Mouse (Mus musculus) liver, embryonic 12.5 days (tissue): ENCODE data around the gene Ptgdr2. TPM values are rescaled to one million over a fixed set of nuclear protein-coding genes. Genes with fewer than 3 reads are reported as not detected.

Source experiments
- ATAC-seq: fragments of 200-750 bp; cut with Nextera tagmentation; 2 replicates; pipeline ENCODE4 v1.8.0; 2017; ENCODE audit warnings: moderate number of reproducible peaks, mild to moderate bottlenecking, moderate library complexity
- H3K27ac ChIP-seq: fragments of 300-500 bp; sonication (generic); 2 replicates; pipeline ENCODE4 v1.5.1; 2016; ENCODE audit warnings: mild to moderate bottlenecking
- H3K27me3 ChIP-seq: fragments of 300-500 bp; sonication (generic); replicated peaks from 2 replicates; pipeline ENCODE4 v1.6.1; 2016; ENCODE audit warnings: mild to moderate bottlenecking, moderate library complexity
- H3K36me3 ChIP-seq: fragments of 300-500 bp; sonication (generic); 2 replicates; pipeline ENCODE4 v1.6.1; 2016; ENCODE audit warnings: mild to moderate bottlenecking, moderate library complexity
- H3K4me1 ChIP-seq: fragments of 300-500 bp; sonication (generic); 2 replicates; pipeline ENCODE4 v1.6.1; 2016
- H3K4me2 ChIP-seq: fragments of 300-500 bp; sonication (generic); 2 replicates; pipeline ENCODE4 v1.6.1; 2016; ENCODE audit warnings: mild to moderate bottlenecking, moderate library complexity
- H3K4me3 ChIP-seq: fragments of 300-500 bp; sonication (generic); 2 replicates; pipeline ENCODE4 v1.5.1; 2016; ENCODE audit warnings: mild to moderate bottlenecking, moderate library complexity
- H3K9ac ChIP-seq: fragments of 300-500 bp; sonication (generic); 2 replicates; pipeline ENCODE4 v1.6.1; 2016; ENCODE audit warnings: mild to moderate bottlenecking, moderate library complexity
- H3K9me3 ChIP-seq: fragments of 300-500 bp; sonication (generic); replicated peaks from 2 replicates; pipeline ENCODE4 v1.6.1; 2016; ENCODE audit warnings: mild to moderate bottlenecking, moderate library complexity
- WGBS: fragments of 180-500 bp; shearing (Covaris S2); methylation state at CpG from one replicate; pipeline ENCODE4 v1.1.7; 2016; ENCODE audit not compliant: insufficient replicate concordance; 5-methylcytosine and 5-hydroxymethylcytosine counted together
- polyA plus RNA-seq: library from polyadenylated mRNA; unstranded; fragments of >200 nt; fragmentation: Nextera tagmentation; extraction: Ambion mirVana; gene quantifications from 2 replicates; pipeline ENCODE4 v1.2.1, GENCODE M21; 2016

The Ptgdr2 gene
- polyA plus RNA-seq, 1 experiment from 2014 or later: 0.05 TPM

- Histone ChIP-seq H3K9me3 (no peaks in the 10 kb centered on the region), H3K36me3 (no peaks in the 10 kb centered on the region), H3K4me3 (no peak overlapping the region), H3K4me2 (no peak overlapping the region), H3K4me1 (peaks cover 45% of the 10 kb centered on the region), H3K27me3 (0 out of 2 replicates have a peak, but pooled peaks cover 7% of the 10 kb centered on the region), H3K27ac (no peak overlapping the region), H3K9ac (no peak overlapping the region)
- ATAC-seq: no peak
- WGBS: 85% methylated on average over 5 of the region's 5 CpGs
Observed at GRCm38 (mm10) chr19:10936077-10936476, 883 bp upstream of the Ptgdr2 start.

- H3K4me2 ChIP-seq: no peak overlapping the region
- H3K9me3 ChIP-seq: no peaks in the 10 kb centered on the region
- peaks cover 25% of the 10 kb centered on the region for H3K36me3 ChIP-seq
- H3K4me3 ChIP-seq: no peak overlapping the region
- 0 out of 2 replicates have a peak, but pooled peaks cover 7% of the 10 kb centered on the region for H3K27me3 ChIP-seq
- no peak overlapping the region for H3K9ac ChIP-seq
- H3K27ac ChIP-seq: no peak overlapping the region
- peaks cover 48% of the 10 kb centered on the region for H3K4me1 ChIP-seq
- 19% methylated on average over 3 of the region's 3 CpGs for WGBS
- ATAC-seq: no peak
Observed at GRCm38 (mm10) chr19:10938771-10939170, 1.8 kb downstream of the Ptgdr2 start.

- peak overlapping the region; percentile 50 for H3K4me3 ChIP-seq
- H3K9me3 ChIP-seq: no peaks in the 10 kb centered on the region
- peak overlapping the region; percentile 92 for H3K4me2 ChIP-seq
- ATAC-seq: peak; percentile 74
- peak overlapping the region; percentile 3; the same call in 1 of the 2 replicates for H3K27ac ChIP-seq
- H3K4me1 ChIP-seq: peaks cover 48% of the 10 kb centered on the region
- H3K36me3 ChIP-seq: peaks cover 40% of the 10 kb centered on the region
- H3K27me3 ChIP-seq: no peaks in the 10 kb centered on the region
- WGBS: 19% methylated on average over 37 of the region's 37 CpGs
- H3K9ac ChIP-seq: peak overlapping the region; percentile 67
Observed at GRCm38 (mm10) chr19:10940097-10940800, 3.3 kb downstream of the Ptgdr2 start.

- 8% methylated on average over 40 of the region's 40 CpGs for WGBS
- peak overlapping the region; percentile 67 for H3K9ac ChIP-seq
- peak; percentile 52 for ATAC-seq
- no peaks in the 10 kb centered on the region for H3K27me3 ChIP-seq
- H3K27ac ChIP-seq: peak overlapping the region; percentile 3; the same call in 1 of the 2 replicates
- H3K36me3 ChIP-seq: peaks cover 45% of the 10 kb centered on the region
- H3K4me1 ChIP-seq: peaks cover 53% of the 10 kb centered on the region
- no peaks in the 10 kb centered on the region for H3K9me3 ChIP-seq
- peak overlapping the region; percentile 92 for H3K4me2 ChIP-seq
- H3K4me3 ChIP-seq: peak overlapping the region; percentile 50
Observed at GRCm38 (mm10) chr19:10940801-10941457, 4.0 kb downstream of the Ptgdr2 start.

- Histone ChIP-seq H3K4me2 (no peak overlapping the region), H3K36me3 (peaks cover 55% of the 10 kb centered on the region), H3K4me1 (peaks cover 57% of the 10 kb centered on the region), H3K27ac (no peak overlapping the region), H3K9ac (no peak overlapping the region), H3K9me3 (no peaks in the 10 kb centered on the region), H3K4me3 (no peak overlapping the region), H3K27me3 (no peaks in the 10 kb centered on the region)
- 81% methylated on average over 3 of the region's 3 CpGs for WGBS
- no peak for ATAC-seq
Observed at GRCm38 (mm10) chr19:10943955-10944354, 7.0 kb downstream of the Ptgdr2 start.

GRCm38 (mm10) chr19:10946506-10946905 lies 9.5 kb downstream of the Ptgdr2 start:
- Histone ChIP-seq H3K9me3 (no peaks in the 10 kb centered on the region), H3K27me3 (no peaks in the 10 kb centered on the region), H3K27ac (no peak overlapping the region), H3K4me1 (peaks cover 45% of the 10 kb centered on the region), H3K9ac (peak overlapping the region; percentile 87), H3K4me3 (peak overlapping the region; percentile 76), H3K36me3 (peaks cover 53% of the 10 kb centered on the region), H3K4me2 (peak overlapping the region; percentile 88)
- 64% methylated on average over 3 of the region's 3 CpGs for WGBS
- no peak for ATAC-seq

- peaks cover 45% of the 10 kb centered on the region for H3K4me1 ChIP-seq
- peak overlapping the region; percentile 87 for H3K9ac ChIP-seq
- peak overlapping the region; percentile 76 for H3K4me3 ChIP-seq
- no peak overlapping the region for H3K27ac ChIP-seq
- peaks cover 46% of the 10 kb centered on the region for H3K36me3 ChIP-seq
- peak overlapping the region; percentile 88 for H3K4me2 ChIP-seq
- no peak for ATAC-seq
- H3K27me3 ChIP-seq: no peaks in the 10 kb centered on the region; the same call in 1 of the 2 replicates
- no peaks in the 10 kb centered on the region for H3K9me3 ChIP-seq
- WGBS: 74% methylated on average over 5 of the region's 5 CpGs
Observed at GRCm38 (mm10) chr19:10947219-10947618, 10.3 kb downstream of the Ptgdr2 start.

GRCm38 (mm10) chr19:10948416-10948815 lies 11.5 kb downstream of the Ptgdr2 start:
- peak overlapping the region; percentile 76 for H3K4me3 ChIP-seq
- H3K4me2 ChIP-seq: peak overlapping the region; percentile 88
- under 1% methylated on average over 20 of the region's 20 CpGs for WGBS
- H3K36me3 ChIP-seq: peaks cover 34% of the 10 kb centered on the region
- H3K4me1 ChIP-seq: peaks cover 48% of the 10 kb centered on the region
- peak overlapping the region; percentile 2; the same call in 1 of the 2 replicates for H3K27ac ChIP-seq
- H3K9ac ChIP-seq: peak overlapping the region; percentile 87
- peak; percentile 1; the same call in 1 of the 2 replicates for ATAC-seq
- H3K9me3 ChIP-seq: no peaks in the 10 kb centered on the region
- H3K27me3 ChIP-seq: peaks cover 6% of the 10 kb centered on the region; the same call in 1 of the 2 replicates

- Histone ChIP-seq H3K27me3 (peaks cover 11% of the 10 kb centered on the region), H3K36me3 (peaks cover 27% of the 10 kb centered on the region), H3K9me3 (no peaks in the 10 kb centered on the region), H3K4me1 (peaks cover 48% of the 10 kb centered on the region), H3K4me3 (peak within 1 kb of the TSS; percentile 76), H3K27ac (peak within 1 kb of the TSS; percentile 72), H3K4me2 (peak within 1 kb of the TSS; percentile 88), H3K9ac (peak within 1 kb of the TSS; percentile 87)
- ATAC-seq: peak; percentile 96
- WGBS: 0% methylated on average over 30 of the region's 30 CpGs
Observed at GRCm38 (mm10) chr19:10949112-10949511, 12.2 kb downstream of the Ptgdr2 start, which contains the start of gene Ccdc86. Gene Ccdc86 (minus strand): TSS chr19:10949266.

GRCm38 (mm10) chr19:10949558-10949957 lies 12.6 kb downstream of the Ptgdr2 start:
- peaks cover 12% of the 10 kb centered on the region for H3K27me3 ChIP-seq
- 0 out of 2 replicates have a peak, but pooled peaks have one; percentile 6 for ATAC-seq
- peak overlapping the region; percentile 76 for H3K4me3 ChIP-seq
- H3K4me2 ChIP-seq: peak overlapping the region; percentile 88
- no peaks in the 10 kb centered on the region for H3K9me3 ChIP-seq
- H3K9ac ChIP-seq: peak overlapping the region; percentile 48
- H3K27ac ChIP-seq: peak overlapping the region; percentile 72
- 27% methylated on average over 9 of the region's 9 CpGs for WGBS
- peaks cover 48% of the 10 kb centered on the region for H3K4me1 ChIP-seq
- H3K36me3 ChIP-seq: peaks cover 22% of the 10 kb centered on the region

GRCm38 (mm10) chr19:10952021-10952939 lies 15.3 kb downstream of the Ptgdr2 start:
- Histone ChIP-seq H3K9ac (no peak overlapping the region), H3K9me3 (no peaks in the 10 kb centered on the region), H3K4me1 (peaks cover 23% of the 10 kb centered on the region), H3K36me3 (no peaks in the 10 kb centered on the region), H3K4me2 (no peak overlapping the region), H3K27me3 (peaks cover 21% of the 10 kb centered on the region), H3K27ac (no peak overlapping the region), H3K4me3 (no peak overlapping the region)
- 45% methylated on average over 11 of the region's 11 CpGs for WGBS
- ATAC-seq: no peak
